Mouse (Mus musculus): ENCODE results near the gene Cox7a2l.

Cox7a2l gene

DNA sequence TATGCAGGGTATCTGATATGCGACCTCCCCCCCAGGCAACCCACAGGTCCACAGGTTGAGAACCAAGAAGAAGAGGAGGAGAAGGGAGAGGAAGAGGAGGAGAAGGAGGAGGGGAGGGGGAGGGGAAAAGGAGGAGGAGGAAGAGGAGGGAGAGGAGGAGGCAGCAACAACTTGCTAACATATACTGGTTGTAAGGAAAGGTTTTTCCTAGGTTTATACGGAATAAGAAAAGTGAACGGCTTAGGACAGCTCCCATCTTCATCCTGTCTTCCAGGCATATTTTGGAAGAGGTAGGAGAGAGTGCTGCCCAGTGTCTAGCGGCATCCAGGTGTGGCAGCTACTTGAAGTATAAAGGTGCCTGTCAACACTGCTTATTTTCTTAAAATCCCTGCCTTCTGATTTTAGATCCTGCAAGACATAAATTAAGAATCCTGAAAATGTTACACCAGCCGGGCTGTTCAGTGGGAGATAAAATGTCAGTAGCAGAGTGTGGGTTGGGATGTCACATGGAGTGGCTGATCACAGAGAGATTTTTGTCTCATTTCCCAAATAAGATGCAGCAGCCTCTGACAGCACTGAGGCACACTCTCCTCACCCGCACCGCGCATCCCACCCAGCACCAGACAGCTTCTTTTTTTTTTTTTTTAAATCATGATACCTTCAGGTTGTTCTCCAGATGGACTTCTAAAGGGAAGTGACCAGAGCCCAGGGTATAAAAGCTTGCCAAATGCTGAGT lies at the start of gene Cox7a2l:
Gene Cox7a2l (minus strand): TSS at position 51 of the 736 bp plus-strand sequence.
- DNase-seq (ENCODE audit: low spot score) = no peak

DNA sequence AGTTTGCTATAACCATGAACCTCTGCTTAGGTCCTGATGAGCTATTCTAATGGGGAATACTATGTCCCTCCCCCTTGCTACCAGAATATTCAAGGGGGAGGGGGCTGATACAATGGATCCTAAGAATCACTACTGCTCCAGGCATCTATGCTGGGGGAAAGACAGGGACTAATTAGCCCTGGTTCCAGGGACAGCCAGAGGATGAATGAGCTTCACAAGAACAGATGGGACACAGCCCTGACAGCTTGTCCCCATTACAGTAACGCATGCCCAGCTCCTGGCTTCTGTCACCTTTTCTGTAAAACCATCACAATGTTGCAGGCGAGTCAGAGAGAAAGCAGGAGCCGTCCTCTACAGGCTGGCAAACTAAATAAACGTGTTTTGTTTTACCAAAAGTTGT lies 48.4 kb upstream of the Cox7a2l start:
- DNase-seq (ENCODE audit: low spot score) = no peak

DNA sequence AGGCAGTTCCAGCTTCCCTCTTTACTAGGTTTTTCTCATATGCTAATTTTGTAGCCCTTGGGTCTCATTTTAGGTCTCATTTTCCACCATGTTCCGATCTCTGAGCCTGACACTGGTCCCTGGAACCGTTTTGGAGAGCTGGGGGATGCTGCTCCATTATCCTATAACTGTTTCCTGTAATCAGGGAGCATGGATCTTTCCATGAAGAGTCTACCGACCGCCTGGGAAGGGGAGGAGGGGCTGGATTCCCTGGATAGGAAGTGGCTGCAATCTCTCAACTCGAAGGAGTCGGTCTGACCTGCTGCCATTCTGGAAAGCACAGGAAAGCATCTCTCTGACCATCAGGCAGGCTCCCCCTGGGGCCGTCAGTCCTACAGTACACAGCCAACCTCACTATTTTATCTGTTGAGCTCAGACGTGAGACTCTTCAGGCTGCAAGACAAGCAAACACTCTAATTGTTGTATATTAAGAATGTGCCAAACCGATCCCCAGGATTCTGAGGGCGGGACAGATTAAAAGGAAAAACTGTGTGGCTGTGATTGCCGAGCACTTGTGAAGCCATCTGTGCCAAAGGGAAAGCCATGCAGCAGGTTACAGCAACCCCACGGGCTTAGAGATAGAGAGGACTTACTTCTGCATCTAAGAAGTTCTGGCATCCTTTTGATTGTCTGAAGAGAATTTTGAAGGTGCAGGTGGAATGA lies 47.1 kb upstream of the Cox7a2l start:
- DNase-seq (ENCODE audit: low spot score) = no peak

DNA sequence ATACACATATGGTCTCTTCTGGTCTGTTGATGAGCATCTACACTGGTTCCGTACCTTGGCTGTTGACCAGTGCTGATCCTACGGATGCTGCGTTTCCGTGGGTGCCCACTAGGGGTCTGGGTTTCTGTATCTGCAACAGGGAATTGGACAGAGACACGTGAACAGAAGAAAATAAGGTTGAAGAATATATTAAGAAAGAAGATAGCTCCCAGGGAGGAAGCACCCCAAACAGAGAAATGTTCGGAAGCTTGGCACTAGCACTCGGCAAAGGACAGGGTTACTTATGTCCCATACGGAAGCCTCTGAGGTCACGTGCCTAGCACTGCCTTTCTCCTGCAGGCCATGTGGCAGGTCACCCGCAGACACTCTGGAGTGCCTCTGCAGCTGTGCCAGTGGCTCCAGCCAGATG lies 46.6 kb upstream of the Cox7a2l start:
- DNase-seq (ENCODE audit: low spot score) = no peak

DNA sequence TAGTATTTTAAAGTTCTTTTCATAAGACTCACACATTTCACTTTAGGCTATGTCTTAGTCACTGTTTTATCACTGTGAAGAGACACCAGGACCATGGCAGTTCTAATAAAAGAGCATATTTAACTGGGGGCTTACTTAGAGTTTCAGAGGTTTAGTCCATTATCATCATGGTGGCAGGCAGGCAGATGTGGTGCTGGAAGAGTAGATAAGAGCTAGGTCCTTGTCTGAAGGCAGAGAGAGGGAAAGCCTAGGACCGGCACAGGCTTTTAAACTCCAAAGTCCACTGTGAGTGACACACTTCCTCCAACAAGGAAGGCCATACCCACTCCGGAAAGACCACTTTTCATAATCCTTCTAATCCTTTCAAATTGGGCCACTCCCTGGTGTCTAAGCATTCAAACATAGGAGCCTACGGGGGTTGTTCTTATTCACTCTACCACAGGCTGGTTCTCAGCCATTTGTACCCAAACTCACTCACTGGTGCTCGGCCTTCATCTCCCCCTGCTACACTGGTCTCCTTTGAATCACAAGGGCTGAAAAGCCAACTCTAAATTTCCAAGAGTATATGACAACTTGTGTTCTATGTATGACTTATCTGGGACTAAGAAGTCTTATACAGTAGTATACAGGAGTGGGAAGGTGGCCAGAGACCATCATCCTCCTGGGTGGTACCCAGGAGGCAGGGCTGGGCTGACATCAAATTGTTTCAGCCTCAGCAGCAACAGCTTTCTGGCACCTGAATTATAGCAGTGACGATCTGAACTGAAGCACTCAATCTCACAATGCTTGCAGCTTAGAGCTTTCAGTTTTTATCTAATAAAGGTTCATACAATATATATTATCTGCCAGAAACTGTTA lies 45.3 kb upstream of the Cox7a2l start:
- no peak for DNase-seq (ENCODE audit: low spot score)

DNA sequence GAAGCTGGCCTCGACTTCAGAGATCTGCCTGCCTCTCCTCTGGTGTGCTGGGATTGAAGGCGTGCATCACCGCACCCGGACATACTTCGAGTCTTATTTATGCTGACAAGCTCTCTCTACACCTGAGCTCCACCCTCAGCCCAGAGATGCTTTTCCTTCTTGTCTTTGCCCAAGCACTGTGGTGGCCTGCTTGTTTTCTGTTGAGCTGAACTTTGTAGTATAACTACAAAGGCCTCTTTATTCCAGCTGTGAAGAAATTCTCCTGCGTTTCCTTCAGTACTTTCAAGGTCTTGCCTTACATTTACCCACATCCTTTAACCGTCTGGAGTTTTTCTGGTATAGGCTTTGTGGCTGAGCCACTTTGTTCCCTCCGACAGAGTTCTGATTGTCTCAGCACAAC lies 42.0 kb upstream of the Cox7a2l start:
- DNase-seq (ENCODE audit: low spot score) = no peak

- DNase-seq (ENCODE audit: low spot score) = no peak
Measured at GRCm38 (mm10) chr17:83555836-83556235, 38.7 kb upstream of the Cox7a2l start.

DNA sequence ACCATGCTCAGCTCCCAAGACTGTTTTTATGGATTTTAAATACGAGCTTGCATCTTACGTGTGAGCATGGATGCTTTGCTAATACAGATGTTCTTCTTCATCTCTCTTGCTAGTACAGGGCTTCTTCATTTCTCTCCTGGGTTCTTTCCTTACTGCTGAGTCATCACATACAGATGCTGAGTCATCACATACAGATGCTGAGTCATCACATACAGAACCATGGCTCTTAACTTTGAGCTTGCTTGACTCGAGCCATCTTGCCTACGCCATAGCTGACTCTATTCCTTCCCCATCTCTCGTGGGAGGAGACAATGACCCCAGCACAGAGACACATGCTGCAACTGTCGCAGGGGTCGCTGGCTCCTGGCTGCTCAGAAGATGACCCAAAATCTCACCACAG lies 37.9 kb upstream of the Cox7a2l start:
- DNase-seq (ENCODE audit: low spot score) = no peak

GRCm38 (mm10) chr17:83548501-83549233 lies 31.5 kb upstream of the Cox7a2l start:
- DNase-seq (ENCODE audit: low spot score) = no peak

- no peak for DNase-seq (ENCODE audit: low spot score)
Measured at GRCm38 (mm10) chr17:83547145-83547544, 30.0 kb upstream of the Cox7a2l start.

DNA sequence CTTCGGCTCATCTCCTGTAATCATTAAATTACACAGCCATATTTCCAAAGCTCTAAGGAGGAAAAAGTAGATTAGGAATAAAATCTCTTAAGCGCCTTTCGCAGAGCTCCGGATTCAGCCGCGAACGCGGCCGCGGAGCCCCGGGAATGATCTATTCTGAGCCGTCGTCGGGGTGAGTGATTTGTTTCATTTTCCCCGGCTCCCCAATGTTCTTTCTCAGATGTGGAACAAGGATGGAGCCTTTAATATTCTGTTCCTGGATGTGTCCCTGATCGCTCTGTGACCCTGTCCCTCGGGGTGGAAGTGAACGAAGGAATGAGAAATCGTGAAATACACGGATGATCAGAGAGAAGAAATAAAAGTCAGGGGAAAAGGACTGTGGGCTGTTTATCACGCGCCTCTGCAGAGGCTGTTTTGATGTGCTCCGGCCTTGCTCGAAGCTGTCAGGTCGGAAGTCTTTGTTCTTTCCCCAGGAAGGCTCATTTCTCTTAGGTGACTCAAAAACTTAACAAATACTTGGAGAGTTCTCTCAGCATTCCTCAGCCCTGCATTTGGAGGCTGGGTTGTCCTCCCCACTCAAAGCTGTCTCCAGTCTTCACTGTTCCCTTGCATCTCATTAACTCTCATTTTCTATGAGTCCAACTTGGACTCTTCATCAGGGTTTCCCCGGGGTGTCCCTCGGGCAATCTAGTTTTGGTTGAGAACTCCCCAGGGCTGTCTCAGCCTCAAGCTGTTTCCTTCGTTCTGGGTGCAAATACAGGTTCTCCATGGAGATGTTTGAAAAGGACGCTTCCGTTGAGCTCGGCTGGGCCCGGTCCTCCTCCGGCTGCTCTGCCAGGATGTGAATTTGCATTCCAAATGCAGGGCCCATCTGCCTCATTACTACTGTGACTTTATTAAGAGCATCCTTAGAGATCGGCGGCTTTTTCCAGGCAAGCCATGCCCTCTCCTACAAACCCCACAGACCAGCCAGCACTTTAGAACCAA lies 28.9 kb upstream of the Cox7a2l start:
- no peak for DNase-seq (ENCODE audit: low spot score)

- DNase-seq (ENCODE audit: low spot score) = no peak
Measured at GRCm38 (mm10) chr17:83545259-83545658, 28.1 kb upstream of the Cox7a2l start.

DNA sequence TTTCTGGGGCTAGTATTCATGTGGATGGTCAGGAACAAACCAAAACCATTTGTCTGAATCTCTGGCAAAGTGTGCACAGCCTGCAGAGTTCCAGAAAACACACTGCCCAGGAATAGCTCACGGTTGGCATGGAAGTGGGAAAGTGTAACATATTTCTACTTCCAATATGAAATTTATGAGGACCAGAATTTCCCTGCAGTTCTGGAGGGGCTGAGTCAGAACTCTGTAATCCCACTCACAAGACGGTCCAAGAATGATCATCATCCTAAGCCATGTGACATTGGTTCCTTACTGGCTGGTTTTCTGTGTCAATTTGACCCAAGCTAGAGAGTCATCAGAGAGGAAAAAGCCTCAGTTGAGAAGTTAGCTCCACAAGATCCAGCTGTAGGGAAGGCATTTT lies 25.3 kb upstream of the Cox7a2l start:
- no peak for DNase-seq (ENCODE audit: low spot score)

DNA sequence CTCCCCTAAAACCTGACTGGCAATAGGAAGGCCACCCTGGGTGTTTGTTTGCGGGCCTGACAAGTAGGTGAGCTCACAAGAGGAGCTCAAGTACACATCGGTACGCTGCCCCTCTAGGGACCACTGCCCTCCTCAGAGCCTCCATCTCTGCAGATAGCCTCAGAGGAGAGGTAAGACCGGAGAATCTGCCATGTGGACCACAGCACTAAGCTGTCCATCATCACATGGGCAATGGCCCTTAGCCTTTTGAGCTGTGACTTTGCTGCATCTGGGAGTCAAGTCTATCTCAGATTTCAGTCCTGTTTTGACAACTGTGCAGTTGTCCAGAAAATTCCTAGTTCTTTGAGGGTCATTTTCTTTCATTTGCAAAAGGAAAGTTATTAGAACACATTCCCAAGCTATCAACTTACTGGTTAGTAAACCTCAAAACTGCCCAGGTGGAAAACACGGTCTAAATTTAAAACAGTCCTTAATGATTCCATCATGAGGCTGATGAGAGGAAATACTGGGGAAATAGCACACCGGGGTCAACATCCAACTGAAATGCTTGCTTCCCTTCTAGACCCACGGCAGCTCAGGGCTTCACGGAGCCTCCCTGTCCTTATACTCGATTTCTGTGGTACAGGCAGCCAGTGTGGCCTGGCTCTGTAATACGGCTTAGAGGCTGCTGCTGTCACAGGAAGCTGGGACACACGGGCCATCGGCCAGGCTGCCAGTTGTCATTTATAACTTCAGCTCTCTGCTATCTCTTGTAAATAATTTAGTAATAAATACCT lies 22.3 kb upstream of the Cox7a2l start:
- no peak for DNase-seq (ENCODE audit: low spot score)

DNA sequence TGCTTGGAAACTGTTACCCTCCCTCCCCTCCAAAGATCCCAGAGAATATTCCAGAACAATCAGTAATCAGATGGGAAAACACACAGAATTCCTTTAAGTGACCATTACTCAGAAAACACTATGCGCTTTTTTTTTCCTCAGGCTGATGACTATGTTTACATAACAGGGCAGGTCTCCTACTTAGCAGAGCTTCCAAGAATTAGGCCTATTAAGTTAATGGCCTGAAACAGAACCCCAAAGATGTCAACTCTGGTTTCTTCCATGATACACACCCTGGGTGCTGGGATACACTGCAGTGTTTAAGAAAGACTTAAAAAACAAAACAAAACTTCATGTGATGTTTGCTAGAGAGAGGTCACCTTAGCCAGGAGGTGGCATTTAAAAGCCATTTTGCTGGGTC lies 21.6 kb upstream of the Cox7a2l start:
- no peak for DNase-seq (ENCODE audit: low spot score)

GRCm38 (mm10) chr17:83538141-83538540 lies 21.0 kb upstream of the Cox7a2l start:
- DNase-seq (ENCODE audit: low spot score) = no peak

- DNase-seq (ENCODE audit: low spot score) = no peak
Measured at GRCm38 (mm10) chr17:83533150-83533549, 16.0 kb upstream of the Cox7a2l start.

DNA sequence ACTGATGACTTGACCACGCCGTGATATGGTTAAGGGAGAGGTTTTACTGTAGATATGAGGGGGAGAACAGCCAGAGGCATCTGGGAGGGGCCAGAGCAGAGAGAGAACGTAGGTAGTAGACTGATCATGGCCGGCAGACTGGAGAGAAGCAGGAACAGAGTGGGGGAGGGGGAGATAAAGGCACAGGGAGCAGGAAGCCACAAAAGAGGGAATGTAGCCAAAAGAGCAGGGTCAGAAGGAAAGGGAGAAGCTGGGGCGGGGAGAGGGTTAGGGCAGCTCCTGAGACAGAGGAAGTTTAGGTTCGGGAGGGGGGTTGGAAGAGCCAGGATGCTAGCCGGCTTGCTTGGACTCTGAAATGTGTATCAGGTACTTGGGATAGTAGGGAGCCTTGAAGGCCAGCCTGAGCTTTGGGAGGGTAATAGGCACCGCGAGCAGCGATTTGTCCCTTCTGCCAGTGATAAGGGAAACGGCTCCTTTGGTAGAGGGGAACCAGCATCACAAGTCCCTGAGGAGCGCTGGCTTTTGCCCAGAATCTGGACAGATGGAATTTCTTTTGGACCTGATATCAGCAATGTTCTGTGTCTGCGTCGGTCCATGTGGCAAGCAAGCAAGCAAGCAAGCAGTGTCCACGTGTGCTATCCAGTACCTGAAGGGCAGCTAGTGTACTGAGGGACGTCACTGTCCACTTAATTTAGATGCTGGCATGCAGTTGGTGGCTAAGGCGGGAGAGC lies 10.7 kb upstream of the Cox7a2l start:
- peak; percentile 15 for DNase-seq (ENCODE audit: low spot score)
